Mouse (Mus musculus) thymus, adult 2 months (tissue): ENCODE measurements around the gene Cyp2b10. TPM values are rescaled to one million over a fixed set of nuclear protein-coding genes. Genes with fewer than 3 reads are reported as not detected.

ENCODE experiments used
- DNase-seq: peaks from one replicate; pipeline ENCODE4 v3.0.0; 2021
- H3K27ac ChIP-seq: fragments of 200-500 bp; 2 replicates; pipeline ENCODE4 v1.5.1; 2012; ENCODE audit warnings: low read length, control low read depth; ENCODE audit not compliant: control insufficient read depth, insufficient read depth
- H3K27me3 ChIP-seq: fragments of 200-500 bp; 2 replicates; pipeline ENCODE4 v1.6.1; 2012; ENCODE audit warnings: mild to moderate bottlenecking, low read length, moderate library complexity, mixed read lengths; ENCODE audit not compliant: control insufficient read depth, insufficient read depth
- H3K36me3 ChIP-seq: fragments of 200-500 bp; 2 replicates; pipeline ENCODE4 v1.6.1; 2012; ENCODE audit warnings: mild to moderate bottlenecking, low read length, moderate library complexity; ENCODE audit not compliant: control insufficient read depth, insufficient read depth
- H3K4me1 ChIP-seq: fragments of 200-500 bp; replicated peaks from 2 replicates; pipeline ENCODE4 v1.6.1; 2012; ENCODE audit warnings: low read length; ENCODE audit not compliant: control insufficient read depth, insufficient read depth
- H3K4me3 ChIP-seq: fragments of 200-500 bp; 2 replicates; pipeline ENCODE4 v1.5.1; 2012; ENCODE audit warnings: mild to moderate bottlenecking, low read length, control low read depth, moderate library complexity; ENCODE audit not compliant: control insufficient read depth, insufficient read depth
- CTCF ChIP-seq: fragments of 200-500 bp; IDR thresholded peaks from 2 replicates; pipeline ENCODE4 v1.5.1; 2012; ENCODE audit warnings: mild to moderate bottlenecking, control low read depth, low read length, moderate library complexity, borderline replicate concordance; ENCODE audit not compliant: control insufficient read depth, poor library complexity, insufficient read depth; ENCODE audit errors: extremely low read depth
- POLR2A ChIP-seq: fragments of 200-500 bp; IDR thresholded peaks from 2 replicates; pipeline ENCODE4 v1.6.1; 2012; ENCODE audit warnings: mild to moderate bottlenecking, low read length, control low read depth, moderate library complexity; ENCODE audit not compliant: control insufficient read depth, poor library complexity, insufficient read depth; ENCODE audit errors: extremely low read depth
- WGBS: fragments of 180-500 bp; shearing (Covaris S2); methylation state at CpG from one replicate; pipeline ENCODE4 v1.1.7; 2018; 5-methylcytosine and 5-hydroxymethylcytosine counted together
- polyA plus RNA-seq: library from polyadenylated mRNA; depleted of rRNA; stranded (reverse); fragments of >200 nt; gene quantifications from 2 replicates; pipeline ENCODE4 v1.2.3, GENCODE M21; 2012

The Cyp2b10 gene
- polyA plus RNA-seq, 1 experiment, result 0.23 TPM

GRCm38 (mm10) chr7:25893159-25893558 lies 4.3 kb upstream of the Cyp2b10 start:
- WGBS, result 94% methylated on average over 5 of the region's 5 CpGs
- Histone ChIP-seq H3K4me1 (no peaks in the 10 kb centered on the region), H3K4me3 (no peak overlapping the region), H3K27me3 (no peaks in the 10 kb centered on the region), H3K36me3 (no peaks in the 10 kb centered on the region), H3K27ac (no peak overlapping the region)
- TF ChIP-seq POLR2A, result no peak
- no peak for TF ChIP-seq CTCF
- DNase-seq, result no peak

GRCm38 (mm10) chr7:25895162-25895561 lies 2.3 kb upstream of the Cyp2b10 start:
- Histone ChIP-seq H3K27me3 (no peaks in the 10 kb centered on the region), H3K4me3 (no peak overlapping the region), H3K36me3 (no peaks in the 10 kb centered on the region), H3K27ac (no peak overlapping the region), H3K4me1 (no peaks in the 10 kb centered on the region)
- no peak for TF ChIP-seq CTCF
- TF ChIP-seq POLR2A, result no peak
- no peak for DNase-seq
- WGBS, result 69% methylated on average over 1 of the region's 1 CpGs

- WGBS, result 95% methylated on average over 7 of the region's 7 CpGs
- H3K36me3 ChIP-seq, result no peaks in the 10 kb centered on the region
- no peak for DNase-seq
- H3K4me1 ChIP-seq, result no peaks in the 10 kb centered on the region
- H3K27ac ChIP-seq, result no peak overlapping the region
- TF ChIP-seq POLR2A (no peak), CTCF (no peak)
- H3K27me3 ChIP-seq, result no peaks in the 10 kb centered on the region
- H3K4me3 ChIP-seq, result no peak overlapping the region
Observed at GRCm38 (mm10) chr7:25898064-25898463, 644 bp downstream of the Cyp2b10 start.

- no peak for DNase-seq
- no peaks in the 10 kb centered on the region for H3K4me1 ChIP-seq
- no peaks in the 10 kb centered on the region for H3K27me3 ChIP-seq
- TF ChIP-seq CTCF (no peak), POLR2A (no peak)
- H3K36me3 ChIP-seq, result no peaks in the 10 kb centered on the region
- H3K4me3 ChIP-seq, result no peak overlapping the region
- no peak overlapping the region for H3K27ac ChIP-seq
- 53% methylated on average over 8 of the region's 8 CpGs for WGBS
Observed at GRCm38 (mm10) chr7:25902061-25902690, 4.8 kb downstream of the Cyp2b10 start.

GRCm38 (mm10) chr7:25903156-25903555 lies 5.7 kb downstream of the Cyp2b10 start:
- Histone ChIP-seq H3K4me3 (no peak overlapping the region), H3K4me1 (no peaks in the 10 kb centered on the region), H3K36me3 (no peaks in the 10 kb centered on the region), H3K27ac (no peak overlapping the region), H3K27me3 (no peaks in the 10 kb centered on the region)
- DNase-seq, result no peak
- TF ChIP-seq POLR2A (no peak), CTCF (no peak)
- WGBS, result 52% methylated on average over 14 of the region's 14 CpGs

GRCm38 (mm10) chr7:25904066-25904465 lies 6.6 kb downstream of the Cyp2b10 start:
- Histone ChIP-seq H3K27ac (no peak overlapping the region), H3K36me3 (no peaks in the 10 kb centered on the region), H3K4me3 (no peak overlapping the region), H3K4me1 (no peaks in the 10 kb centered on the region), H3K27me3 (no peaks in the 10 kb centered on the region)
- WGBS, result 48% methylated on average over 3 of the region's 3 CpGs
- DNase-seq, result peak; percentile 2
- TF ChIP-seq POLR2A (no peak), CTCF (no peak)

- no peaks in the 10 kb centered on the region for H3K4me1 ChIP-seq
- H3K36me3 ChIP-seq, result no peaks in the 10 kb centered on the region
- TF ChIP-seq CTCF (no peak), POLR2A (no peak)
- H3K4me3 ChIP-seq, result no peak overlapping the region
- 74% methylated on average over 10 of the region's 10 CpGs for WGBS
- DNase-seq, result no peak
- H3K27me3 ChIP-seq, result no peaks in the 10 kb centered on the region
- H3K27ac ChIP-seq, result no peak overlapping the region
Observed at GRCm38 (mm10) chr7:25904489-25904888, 7.1 kb downstream of the Cyp2b10 start.
